Mouse (Mus musculus): ENCODE measurements around the gene Thrsp.

GRCm38 (mm10) chr7:97429705-97430104 is 12.2 kb upstream of the Thrsp start:
- TF ChIP-seq CTCF (conservative IDR thresholded peaks at IDR 0.05; ENCODE audit: low read length) (no peak), NANOG (IDR thresholded peaks at IDR 0.05; ENCODE audit: borderline replicate concordance, low read length) (no peak)

Measured in E14TG2a.4 (cell line).